Mouse (Mus musculus) ovary, postnatal 14 days (tissue): Measurements from ENCODE around the gene Gm20918.
"Not testable (repeated sequence)": the region's sequence is repeated elsewhere in the genome, so short reads cannot be mapped to it uniquely, and the experiment has no call there.

ENCODE experiments used
- DNase-seq: peaks from one replicate; pipeline ENCODE4 v3.0.0; 2022; ENCODE audit warnings: low spot score

Gene Gm20918

GRCm38 (mm10) chrY:5043637-5044036 lies at the start of gene Gm20918:
TSS of gene Gm20918 (plus strand) at chrY:5043937.
- not testable (repeated sequence) for DNase-seq
